Mouse (Mus musculus) lung, adult 18-20 months (tissue): ENCODE data around the gene Ercc2.

ENCODE experiments used
- DNase-seq, 2 experiments: peaks; one replicate each; pipeline ENCODE4 v3.0.0; 2022; ENCODE audit warnings: mixed read lengths in 2 of 2

Ercc2 gene

GRCm38 (mm10) chr7:19381377-19382165 is at the start of gene Ercc2:
TSS of gene Ercc2 (plus strand) at chr7:19382010.
- DNase-seq, result peak; percentile 99

- DNase-seq, result peak; percentile 73 to 81
Observed at GRCm38 (mm10) chr7:19332709-19333352, 49.0 kb upstream of the Ercc2 start.

GRCm38 (mm10) chr7:19335583-19335982 is 46.2 kb upstream of the Ercc2 start:
- no peak for DNase-seq

- DNase-seq, result no peak
Observed at GRCm38 (mm10) chr7:19337122-19337521, 44.7 kb upstream of the Ercc2 start.

GRCm38 (mm10) chr7:19338060-19338459 is 43.8 kb upstream of the Ercc2 start:
- no peak for DNase-seq

GRCm38 (mm10) chr7:19338596-19338995 is 43.2 kb upstream of the Ercc2 start:
- DNase-seq, result no peak

GRCm38 (mm10) chr7:19341250-19341649 is 40.6 kb upstream of the Ercc2 start:
- DNase-seq, result no peak

- no peak for DNase-seq
Observed at GRCm38 (mm10) chr7:19341761-19342409, 39.9 kb upstream of the Ercc2 start.

- DNase-seq, result peak; percentile 81 to 86
Observed at GRCm38 (mm10) chr7:19342481-19343027, 39.3 kb upstream of the Ercc2 start.

- DNase-seq, result peak; percentile 69 to 81
Observed at GRCm38 (mm10) chr7:19343210-19343808, 38.5 kb upstream of the Ercc2 start.

- DNase-seq, result no peak
Observed at GRCm38 (mm10) chr7:19344237-19344847, 37.5 kb upstream of the Ercc2 start, which contains the start of gene Ercc1. TSS of gene Ercc1 (plus strand) at chr7:19344778.

- peak; percentile 97 to 98 for DNase-seq
Observed at GRCm38 (mm10) chr7:19344938-19345471, 36.8 kb upstream of the Ercc2 start.

GRCm38 (mm10) chr7:19349188-19349915 is 32.5 kb upstream of the Ercc2 start:
- no peak for DNase-seq

- DNase-seq, result no peak
Observed at GRCm38 (mm10) chr7:19350221-19350620, 31.6 kb upstream of the Ercc2 start.

- DNase-seq, result no peak
Observed at GRCm38 (mm10) chr7:19354991-19355390, 26.8 kb upstream of the Ercc2 start.

GRCm38 (mm10) chr7:19356311-19356710 is 25.5 kb upstream of the Ercc2 start:
- no peak for DNase-seq

- no peak for DNase-seq
Observed at GRCm38 (mm10) chr7:19357381-19358375, 24.1 kb upstream of the Ercc2 start.

- DNase-seq, result no peak
Observed at GRCm38 (mm10) chr7:19358634-19359033, 23.2 kb upstream of the Ercc2 start.

- DNase-seq, result peak; percentile 85 to 88
Observed at GRCm38 (mm10) chr7:19359299-19359891, 22.4 kb upstream of the Ercc2 start, which contains the start of the genes Cd3eap and Ppp1r13l. TSS of gene Cd3eap (minus strand) at chr7:19359483. TSS of gene Ppp1r13l (plus strand) at chr7:19359749.
